Mouse (Mus musculus): ENCODE data around the gene Gigyf1. TPM values are rescaled to one million over a fixed set of nuclear protein-coding genes. Genes with fewer than 3 reads are reported as not detected.

Gene Gigyf1
- polyA plus RNA-seq, 1 experiment from 2014 or later = 21.1 TPM

- H3K27ac ChIP-seq (replicated peaks) = no peak overlapping the region
- no peak for ATAC-seq (ENCODE audit: low FRiP score, low read depth)
- no peaks in the 10 kb centered on the region for H3K4me1 ChIP-seq
- no peak overlapping the region for H3K4me3 ChIP-seq
- no peaks in the 10 kb centered on the region for H3K9me3 ChIP-seq
- H3K27me3 ChIP-seq = no peaks in the 10 kb centered on the region
- H3K4me2 ChIP-seq (replicated peaks) = no peak overlapping the region
- H3K9ac ChIP-seq (replicated peaks) = no peak overlapping the region
- no peaks in the 10 kb centered on the region for H3K36me3 ChIP-seq
- 75% methylated on average over 6 of the region's 6 CpGs for WGBS
These were observed 47.4 kb downstream of the Gigyf1 start for GRCm38 (mm10) chr5:137565744-137566143.

- Histone ChIP-seq H3K4me2 (replicated peaks) (no peak overlapping the region), H3K4me3 (no peak overlapping the region), H3K4me1 (no peaks in the 10 kb centered on the region), H3K9ac (replicated peaks) (no peak overlapping the region), H3K27me3 (no peaks in the 10 kb centered on the region), H3K27ac (replicated peaks) (no peak overlapping the region), H3K36me3 (no peaks in the 10 kb centered on the region), H3K9me3 (no peaks in the 10 kb centered on the region)
- ATAC-seq (ENCODE audit: low FRiP score, low read depth) = no peak
- WGBS = 95% methylated on average over 5 of the region's 5 CpGs
These were observed 48.1 kb downstream of the Gigyf1 start for GRCm38 (mm10) chr5:137566416-137566815.

- Histone ChIP-seq H3K27me3 (no peaks in the 10 kb centered on the region), H3K9ac (replicated peaks) (no peak overlapping the region), H3K36me3 (no peaks in the 10 kb centered on the region), H3K9me3 (no peaks in the 10 kb centered on the region), H3K4me2 (replicated peaks) (no peak overlapping the region), H3K27ac (replicated peaks) (no peak overlapping the region), H3K4me3 (no peak overlapping the region), H3K4me1 (no peaks in the 10 kb centered on the region)
- ATAC-seq (ENCODE audit: low FRiP score, low read depth) = no peak
- WGBS = 85% methylated on average over 8 of the region's 8 CpGs
These were observed 50.0 kb downstream of the Gigyf1 start for GRCm38 (mm10) chr5:137568223-137568798.

GRCm38 (mm10) chr5:137569031-137569430 lies 50.7 kb downstream of the Gigyf1 start:
- no peaks in the 10 kb centered on the region for H3K9me3 ChIP-seq
- no peak overlapping the region for H3K27ac ChIP-seq (replicated peaks)
- H3K4me2 ChIP-seq (replicated peaks) = no peak overlapping the region
- H3K4me3 ChIP-seq = no peak overlapping the region
- H3K27me3 ChIP-seq = peaks cover 4% of the 10 kb centered on the region; the same call in 1 of the 2 replicates
- no peak overlapping the region for H3K9ac ChIP-seq (replicated peaks)
- no peaks in the 10 kb centered on the region for H3K4me1 ChIP-seq
- no peaks in the 10 kb centered on the region for H3K36me3 ChIP-seq
- no peak for ATAC-seq (ENCODE audit: low FRiP score, low read depth)
- 72% methylated on average over 11 of the region's 12 CpGs for WGBS

GRCm38 (mm10) chr5:137569665-137570064 lies 51.3 kb downstream of the Gigyf1 start, which contains the start of gene Tfr2:
Gene Tfr2, plus strand, starts transcription at chr5:137569840.
- ATAC-seq (ENCODE audit: low FRiP score, low read depth) = no peak
- 43% methylated on average over 9 of the region's 9 CpGs for WGBS
- H3K27ac ChIP-seq (replicated peaks) = no peak within 1 kb of the TSS

GRCm38 (mm10) chr5:137570181-137570580 lies 51.8 kb downstream of the Gigyf1 start:
- Histone ChIP-seq H3K4me1 (no peaks in the 10 kb centered on the region; the same call in 1 of the 2 replicates), H3K9ac (replicated peaks) (no peak overlapping the region), H3K36me3 (no peaks in the 10 kb centered on the region), H3K27me3 (peaks cover 13% of the 10 kb centered on the region; the same call in 1 of the 2 replicates), H3K27ac (replicated peaks) (no peak overlapping the region), H3K9me3 (no peaks in the 10 kb centered on the region), H3K4me3 (no peak overlapping the region), H3K4me2 (replicated peaks) (no peak overlapping the region)
- no peak for ATAC-seq (ENCODE audit: low FRiP score, low read depth)
- 59% methylated on average over 7 of the region's 7 CpGs for WGBS

More at GRCm38 (mm10) chr5:137569665-137570064, 51.3 kb downstream of the Gigyf1 start, which contains the start of gene Tfr2:
- H3K9me3 ChIP-seq = no peaks in the 10 kb centered on the region
- H3K9ac ChIP-seq (replicated peaks) = no peak within 1 kb of the TSS
- H3K27me3 ChIP-seq = peaks cover 8% of the 10 kb centered on the region; the same call in 1 of the 2 replicates
- no peak within 1 kb of the TSS for H3K4me2 ChIP-seq (replicated peaks)
- H3K4me3 ChIP-seq = no peak within 1 kb of the TSS
- no peaks in the 10 kb centered on the region; the same call in 1 of the 2 replicates for H3K4me1 ChIP-seq
- no peaks in the 10 kb centered on the region for H3K36me3 ChIP-seq

- H3K27ac ChIP-seq (replicated peaks) = no peak overlapping the region
- no peaks in the 10 kb centered on the region; the same call in 1 of the 2 replicates for H3K4me1 ChIP-seq
- 83% methylated on average over 17 of the region's 17 CpGs for WGBS
- no peaks in the 10 kb centered on the region for H3K36me3 ChIP-seq
- no peak overlapping the region for H3K4me3 ChIP-seq
- H3K4me2 ChIP-seq (replicated peaks) = no peak overlapping the region
- no peaks in the 10 kb centered on the region for H3K9me3 ChIP-seq
- ATAC-seq (ENCODE audit: low FRiP score, low read depth) = no peak
- peaks cover 17% of the 10 kb centered on the region; the same call in 1 of the 2 replicates for H3K27me3 ChIP-seq
- H3K9ac ChIP-seq (replicated peaks) = no peak overlapping the region
These were observed 52.6 kb downstream of the Gigyf1 start for GRCm38 (mm10) chr5:137570691-137571586.

- Histone ChIP-seq H3K4me1 (no peaks in the 10 kb centered on the region; the same call in 1 of the 2 replicates), H3K27me3 (peaks cover 20% of the 10 kb centered on the region; the same call in 1 of the 2 replicates), H3K36me3 (no peaks in the 10 kb centered on the region), H3K4me2 (replicated peaks) (peak overlapping the region; percentile 52), H3K27ac (replicated peaks) (no peak overlapping the region), H3K9ac (replicated peaks) (peak overlapping the region; percentile 5; the same call in 1 of the 2 replicates), H3K9me3 (no peaks in the 10 kb centered on the region), H3K4me3 (peak overlapping the region; percentile 30)
- WGBS = 9% methylated on average over 27 of the region's 27 CpGs
- ATAC-seq (ENCODE audit: low FRiP score, low read depth) = peak; percentile 41; the same call in 1 of the 2 replicates
These were observed 56.1 kb downstream of the Gigyf1 start for GRCm38 (mm10) chr5:137574470-137574901.

Small RNAs within 50 kb of the gene (microRNA-seq; reads per million reads assigned to microRNA genes)
- 0.93 reads per million for gene Mir6418

Other genes starting within 250 kb of the Gigyf1 start
- gene Ache, start 231.0 kb upstream of the Gigyf1 start, polyA plus RNA-seq (2016; fragmentation: Nextera tagmentation; extraction: Ambion mirVana) = 5.0 and 5.3 TPM in 2 replicates
- gene Ufsp1, start 223.9 kb upstream of the Gigyf1 start, polyA plus RNA-seq (2016; fragmentation: Nextera tagmentation; extraction: Ambion mirVana) = 7.9 and 8.0 TPM in 2 replicates
- 178 and 180 TPM in 2 replicates for gene Srrt, start 210.9 kb upstream of the Gigyf1 start, polyA plus RNA-seq (2016; fragmentation: Nextera tagmentation; extraction: Ambion mirVana)
- gene Trip6, start 204.1 kb upstream of the Gigyf1 start, polyA plus RNA-seq (2016; fragmentation: Nextera tagmentation; extraction: Ambion mirVana) = 34.9 and 43.3 TPM in 2 replicates
- 22.7 and 22.9 TPM in 2 replicates for gene Slc12a9, start 185.0 kb upstream of the Gigyf1 start, polyA plus RNA-seq (2016; fragmentation: Nextera tagmentation; extraction: Ambion mirVana)
- gene Ephb4, start 168.4 kb upstream of the Gigyf1 start, polyA plus RNA-seq (2016; fragmentation: Nextera tagmentation; extraction: Ambion mirVana) = 27.0 and 28.9 TPM in 2 replicates
- gene Zan, start 41.5 kb upstream of the Gigyf1 start, polyA plus RNA-seq (2016; fragmentation: Nextera tagmentation; extraction: Ambion mirVana) = 0.03 TPM in 1 of 2 replicates, not detected in the other
- gene Pop7, start 16.0 kb upstream of the Gigyf1 start, polyA plus RNA-seq (2016; fragmentation: Nextera tagmentation; extraction: Ambion mirVana) = 58.0 and 58.1 TPM in 2 replicates
- gene Epo, start 14.7 kb downstream of the Gigyf1 start, polyA plus RNA-seq (2016; fragmentation: Nextera tagmentation; extraction: Ambion mirVana) = 0.34 TPM in 1 of 2 replicates, not detected in the other
- gene Gnb2, start 15.0 kb downstream of the Gigyf1 start, polyA plus RNA-seq (2016; fragmentation: Nextera tagmentation; extraction: Ambion mirVana) = 464 and 467 TPM in 2 replicates
- 89.4 and 93.1 TPM in 2 replicates for gene Actl6b, start 35.0 kb downstream of the Gigyf1 start, polyA plus RNA-seq (2016; fragmentation: Nextera tagmentation; extraction: Ambion mirVana)
- gene Tfr2, start 51.3 kb downstream of the Gigyf1 start, polyA plus RNA-seq (2016; fragmentation: Nextera tagmentation; extraction: Ambion mirVana) = 1.6 and 2.4 TPM in 2 replicates
- gene Mospd3, start 82.5 kb downstream of the Gigyf1 start, polyA plus RNA-seq (2016; fragmentation: Nextera tagmentation; extraction: Ambion mirVana) = 31.9 and 33.5 TPM in 2 replicates
- 49.0 and 68.9 TPM in 2 replicates for gene Pcolce, start 95.2 kb downstream of the Gigyf1 start, polyA plus RNA-seq (2016; fragmentation: Nextera tagmentation; extraction: Ambion mirVana)
- gene Fbxo24, start 110.5 kb downstream of the Gigyf1 start, polyA plus RNA-seq (2016; fragmentation: Nextera tagmentation; extraction: Ambion mirVana) = 0.23 and 0.24 TPM in 2 replicates
- 31.3 and 33.5 TPM in 2 replicates for gene Lrch4, start 110.6 kb downstream of the Gigyf1 start, polyA plus RNA-seq (2016; fragmentation: Nextera tagmentation; extraction: Ambion mirVana)
- 10.7 and 12.9 TPM in 2 replicates for gene Gm20605, start 110.6 kb downstream of the Gigyf1 start, polyA plus RNA-seq (2016; fragmentation: Nextera tagmentation; extraction: Ambion mirVana)
- 8.1 and 10.7 TPM in 2 replicates for gene Sap25, start 122.8 kb downstream of the Gigyf1 start, polyA plus RNA-seq (2016; fragmentation: Nextera tagmentation; extraction: Ambion mirVana)
- gene Irs3, start 127.2 kb downstream of the Gigyf1 start, polyA plus RNA-seq (2016; fragmentation: Nextera tagmentation; extraction: Ambion mirVana) = 0.14 and 0.29 TPM in 2 replicates
- gene Agfg2, start 166.2 kb downstream of the Gigyf1 start, polyA plus RNA-seq (2016; fragmentation: Nextera tagmentation; extraction: Ambion mirVana) = 25.9 and 29.0 TPM in 2 replicates
- 22.1 TPM in 2 replicates for gene Nyap1, start 223.1 kb downstream of the Gigyf1 start, polyA plus RNA-seq (2016; fragmentation: Nextera tagmentation; extraction: Ambion mirVana)
- 68.4 and 71.4 TPM in 2 replicates for gene Tsc22d4, start 227.2 kb downstream of the Gigyf1 start, polyA plus RNA-seq (2016; fragmentation: Nextera tagmentation; extraction: Ambion mirVana)

Data from midbrain, embryonic 12.5 days (tissue).